Mouse (Mus musculus) ES-E14 (cell line): ENCODE measurements around the gene Ap1g2. TPM values are rescaled to one million over a fixed set of nuclear protein-coding genes. Genes with fewer than 3 reads are reported as not detected.

Experiments
- DNase-seq: peaks from one replicate; pipeline ENCODE4 v3.0.0-alpha.2; 2013; ENCODE audit warnings: low read depth, low spot score
- H3K27ac ChIP-seq: 2 replicates; pipeline ENCODE4 v1.5.1; 2012; ENCODE audit warnings: low read depth, mild to moderate bottlenecking, low read length, moderate library complexity, mixed read lengths; ENCODE audit not compliant: poor library complexity, insufficient read depth, severe bottlenecking
- H3K36me3 ChIP-seq: 2 replicates; pipeline ENCODE4 v1.6.1; 2012; ENCODE audit warnings: mild to moderate bottlenecking, low read length, moderate library complexity, mixed read lengths; ENCODE audit not compliant: control insufficient read depth, poor library complexity, insufficient read depth, severe bottlenecking
- H3K4me1 ChIP-seq, 2 experiments: fragments of 150-350 bp in 1 of 2; sonication (generic) in 1 of 2; 2 replicates each; pipeline ENCODE4 v1.6.1; 2012; ENCODE audit warnings: low read length in 2 of 2, mild to moderate bottlenecking in 1 of 2, mixed read lengths in 1 of 2; ENCODE audit not compliant: control insufficient read depth in 2 of 2, insufficient read depth in 2 of 2, poor library complexity in 1 of 2
- H3K4me3 ChIP-seq, 2 experiments: fragments of 150-350 bp in 1 of 2; sonication (generic) in 1 of 2; 2 replicates each; pipeline ENCODE4 v1.5.1; 2012; ENCODE audit warnings: low read length in 2 of 2, low read depth in 1 of 2, mild to moderate bottlenecking in 1 of 2, mixed read lengths in 1 of 2; ENCODE audit not compliant: insufficient read depth in 1 of 2, poor library complexity in 1 of 2, severe bottlenecking in 1 of 2
- H3K9ac ChIP-seq: 2 replicates; pipeline ENCODE4 v1.6.1; 2012; ENCODE audit warnings: low read depth, mild to moderate bottlenecking, low read length, mixed read lengths; ENCODE audit not compliant: poor library complexity, insufficient read depth, severe bottlenecking
- H3K9me3 ChIP-seq: fragments of 150-350 bp; sonication (generic); 2 replicates; pipeline ENCODE4 v1.6.1; 2012; ENCODE audit warnings: low read depth, mild to moderate bottlenecking, low read length; ENCODE audit not compliant: control insufficient read depth, insufficient read depth
- CHD2 ChIP-seq: IDR thresholded peaks from 2 replicates; pipeline ENCODE4 v1.6.1; 2014; ENCODE audit warnings: mild to moderate bottlenecking, low read depth, low read length, inconsistent platforms
- HCFC1 ChIP-seq: IDR thresholded peaks from 2 replicates; pipeline ENCODE4 v1.6.1; 2012; ENCODE audit warnings: low read length, inconsistent platforms, borderline replicate concordance; ENCODE audit not compliant: insufficient read depth
- MAFK ChIP-seq: IDR thresholded peaks from 2 replicates; pipeline ENCODE4 v1.6.1; 2014; ENCODE audit warnings: mild to moderate bottlenecking, low read depth, low read length, inconsistent platforms; ENCODE audit not compliant: insufficient read depth
- ZC3H11A ChIP-seq: IDR thresholded peaks from 2 replicates; pipeline ENCODE4 v1.6.1; 2012; ENCODE audit warnings: low read depth, mild to moderate bottlenecking, inconsistent platforms, low read length, borderline replicate concordance
- ZNF384 ChIP-seq: IDR thresholded peaks from 2 replicates; pipeline ENCODE4 v1.6.1; 2012; ENCODE audit warnings: low read depth, low read length, inconsistent platforms
- in situ Hi-C, 2 experiments: fragments of 600-800 bp; cut with MboI; formaldehyde crosslinking; loops; one replicate each; pipeline ENCODE4 v1.15.1; 2025; ENCODE audit warnings: low sequenced_read_pairs in 2 of 2, inconsistent platforms in 1 of 2; ENCODE audit not compliant: unreplicated experiment in 2 of 2
- total RNA-seq: library from RNA; depleted of rRNA; stranded (reverse); fragments of 300-350 nt; gene quantifications from 2 replicates; pipeline ENCODE4 v1.2.3, GENCODE M21; 2012

The Ap1g2 gene
- total RNA-seq, 1 experiment = 5.9 TPM

DNA sequence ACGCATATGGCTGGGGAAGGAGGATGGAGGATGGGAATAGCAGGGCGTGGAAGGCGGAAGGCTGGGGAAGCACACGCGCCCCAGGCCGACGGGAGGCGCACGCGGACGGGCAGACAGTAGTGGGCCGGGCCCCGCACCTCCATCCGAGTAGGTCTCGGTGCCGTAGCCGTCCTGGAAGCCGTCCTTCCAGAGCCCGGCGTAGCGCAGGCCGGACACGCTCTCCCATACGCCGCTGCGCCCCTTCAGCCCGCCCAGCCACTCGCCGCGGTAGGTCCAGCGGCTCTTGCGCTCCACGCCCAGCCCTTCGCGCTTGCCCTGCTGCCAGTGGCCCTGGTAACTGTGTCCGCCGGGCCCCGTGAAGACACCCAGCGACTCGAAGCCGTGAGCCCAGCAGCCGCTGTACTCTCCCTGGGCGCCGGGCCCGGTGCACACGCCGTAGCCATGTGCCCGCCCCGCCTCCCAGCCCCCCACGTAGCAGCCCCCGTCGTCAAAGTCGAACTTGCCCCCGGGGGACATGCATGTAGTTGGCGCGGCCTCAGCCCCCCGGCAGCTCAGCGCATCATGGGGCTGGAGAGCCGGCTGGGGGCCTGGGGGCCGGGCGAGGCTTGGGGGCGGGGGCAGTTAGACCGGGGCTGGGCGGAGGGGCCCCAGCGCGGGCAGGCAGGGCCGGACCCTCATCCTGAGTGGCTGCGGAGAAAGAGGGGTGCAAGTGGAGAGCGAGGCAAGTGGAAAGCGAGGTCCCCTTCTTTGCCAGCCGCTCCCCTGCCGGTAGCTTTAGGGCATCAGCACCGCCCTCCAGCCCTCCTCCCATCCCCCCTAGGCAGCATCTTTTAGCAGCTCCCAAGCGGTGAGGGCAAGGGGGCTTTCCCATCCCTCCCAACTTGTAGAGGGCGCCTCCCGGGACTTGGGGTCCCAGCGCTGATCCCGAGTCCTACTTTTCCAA is 8.6 kb upstream of the Ap1g2 start:
- no peak for DNase-seq
- no peak for TF ChIP-seq ZC3H11A
- TF ChIP-seq ZNF384 = no peak
- TF ChIP-seq MAFK = no peak
- TF ChIP-seq HCFC1 = no peak
- TF ChIP-seq CHD2 = no peak
- H3K4me3 ChIP-seq = peak overlapping the region; percentile 66 to 89
- H3K9me3 ChIP-seq = no peaks in the 10 kb centered on the region
- in situ Hi-C loops = no loop called here
- H3K9ac ChIP-seq = peak overlapping the region; percentile 62
- peaks cover 5 to 11% of the 10 kb centered on the region in 2 experiments; a peak in 3 of 4 replicates for H3K4me1 ChIP-seq
- no peak overlapping the region for H3K27ac ChIP-seq
- no peaks in the 10 kb centered on the region for H3K36me3 ChIP-seq

DNA sequence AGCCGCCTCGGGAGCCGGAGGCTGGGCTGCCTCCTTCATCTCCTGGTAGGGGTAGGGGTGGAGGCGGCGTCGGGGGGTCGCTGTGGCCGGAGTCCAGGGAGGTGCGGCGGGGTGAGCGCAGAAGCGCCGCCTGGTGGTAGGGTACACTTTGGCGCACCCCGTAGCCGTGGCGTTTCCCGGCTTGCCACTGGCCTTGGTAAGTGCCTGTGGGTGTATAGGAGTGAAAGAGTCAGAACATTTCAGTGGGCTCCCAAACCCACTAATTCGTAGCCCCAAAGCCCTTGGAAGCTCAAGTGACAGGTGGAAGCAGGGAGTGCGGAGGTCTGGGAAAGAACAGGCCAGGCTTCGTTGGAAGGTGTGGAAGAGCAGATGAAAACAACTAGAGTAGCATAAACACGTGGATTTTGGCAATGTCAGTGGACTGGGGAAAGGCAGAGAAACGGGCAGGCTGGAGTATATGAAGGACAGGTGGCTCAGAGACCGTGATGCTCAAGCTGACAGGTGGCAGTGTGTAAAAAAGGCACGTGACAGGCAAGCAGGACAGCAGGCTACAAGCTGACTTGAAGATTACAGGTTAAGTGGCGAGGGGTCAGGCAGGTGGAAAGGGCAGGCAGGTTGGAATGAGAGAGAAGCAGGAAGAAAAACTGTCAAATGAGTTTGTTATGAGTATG is 7.7 kb upstream of the Ap1g2 start:
- Histone ChIP-seq H3K27ac (no peak overlapping the region), H3K36me3 (no peaks in the 10 kb centered on the region), H3K9me3 (no peaks in the 10 kb centered on the region), H3K4me1 (peaks cover 5 to 13% of the 10 kb centered on the region in 2 experiments; a peak in 3 of 4 replicates), H3K4me3 (peak overlapping the region; percentile 66 to 89), H3K9ac (peak overlapping the region; percentile 47; the same call in 1 of the 2 replicates)
- TF ChIP-seq ZC3H11A (no peak), MAFK (no peak), HCFC1 (no peak), ZNF384 (no peak), CHD2 (no peak)
- DNase-seq = no peak
- in situ Hi-C loops = no loop called here

DNA sequence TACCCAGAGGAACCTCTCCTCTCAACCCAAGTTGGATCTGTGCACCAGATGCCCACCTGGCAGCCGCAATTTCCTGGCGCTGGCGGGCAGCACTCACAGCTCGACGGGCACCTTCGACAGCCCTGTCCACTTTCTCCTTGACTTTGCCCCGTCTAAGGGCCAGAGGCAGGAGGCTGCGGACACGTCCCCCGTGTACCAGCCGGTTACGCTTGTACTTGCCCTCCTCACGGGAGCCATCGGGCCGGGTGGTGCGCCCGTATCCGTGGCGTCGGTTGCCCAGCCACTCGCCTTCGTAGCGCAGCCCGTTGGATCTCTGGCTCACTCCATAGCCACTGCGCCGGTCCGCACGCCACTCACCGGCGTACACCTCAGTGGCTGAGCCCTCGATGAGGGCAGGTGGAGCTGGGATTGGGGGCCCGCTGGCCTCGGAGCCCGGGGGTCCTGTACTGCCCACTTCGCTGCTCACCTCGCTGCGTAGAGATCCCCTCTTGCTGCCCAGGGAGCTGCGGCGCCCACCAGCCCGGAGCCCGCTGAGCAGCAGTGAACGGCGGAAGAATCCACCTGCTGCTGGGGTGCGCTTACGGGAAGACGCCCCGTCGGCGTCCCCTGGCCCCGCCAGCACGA is 7.1 kb upstream of the Ap1g2 start:
- peak overlapping the region; percentile 60 to 89 for H3K4me3 ChIP-seq
- DNase-seq = no peak
- no peak for TF ChIP-seq ZC3H11A
- TF ChIP-seq CHD2 = no peak
- TF ChIP-seq HCFC1 = no peak
- TF ChIP-seq ZNF384 = no peak
- no peak for TF ChIP-seq MAFK
- no peaks in the 10 kb centered on the region for H3K36me3 ChIP-seq
- H3K9me3 ChIP-seq = no peaks in the 10 kb centered on the region
- in situ Hi-C loops = no loop called here
- no peak overlapping the region for H3K27ac ChIP-seq
- peak overlapping the region; percentile 36; the same call in 1 of the 2 replicates for H3K9ac ChIP-seq
- peaks cover 5 to 14% of the 10 kb centered on the region in 2 experiments; a peak in 3 of 4 replicates for H3K4me1 ChIP-seq

DNA sequence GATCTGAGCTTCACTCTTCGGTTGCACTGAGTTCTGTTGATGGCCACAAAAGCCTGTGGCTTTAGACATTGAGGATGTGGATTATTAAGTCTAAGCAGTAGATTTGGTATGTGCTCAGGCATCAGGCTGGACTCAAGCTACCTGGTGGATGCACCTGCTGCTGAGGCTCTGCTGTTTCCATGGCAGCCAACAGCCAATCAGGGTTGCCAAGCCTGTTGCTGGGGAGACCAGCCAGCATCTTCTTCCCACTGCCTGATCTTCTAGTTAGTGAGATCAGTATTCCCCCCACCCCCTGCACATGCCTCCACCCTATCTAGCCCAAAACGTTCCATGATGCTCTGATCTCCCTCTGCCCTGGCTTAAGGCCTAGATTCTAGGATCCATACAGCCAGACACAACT is 5.3 kb upstream of the Ap1g2 start:
- DNase-seq = no peak
- in situ Hi-C loops = no loop called here
- H3K4me3 ChIP-seq = no peak overlapping the region
- no peak overlapping the region for H3K9ac ChIP-seq
- no peaks in the 10 kb centered on the region for H3K36me3 ChIP-seq
- no peak overlapping the region for H3K27ac ChIP-seq
- H3K9me3 ChIP-seq = no peaks in the 10 kb centered on the region
- H3K4me1 ChIP-seq = peaks cover 5 to 13% of the 10 kb centered on the region in 2 experiments; a peak in 3 of 4 replicates
- TF ChIP-seq MAFK = no peak
- no peak for TF ChIP-seq HCFC1
- no peak for TF ChIP-seq ZC3H11A
- TF ChIP-seq ZNF384 = no peak
- TF ChIP-seq CHD2 = no peak
